Mouse (Mus musculus) retina, embryonic 14.5 days (tissue): Measurements from ENCODE around the gene Pcyox1.
"Not testable (repeated sequence)": the region's sequence is repeated elsewhere in the genome, so short reads cannot be mapped to it uniquely, and the experiment has no call there.

Experiments
- DNase-seq: peaks from one replicate; pipeline ENCODE4 v3.0.0-alpha.2; 2015; ENCODE audit warnings: low spot score

Pcyox1 gene

GRCm38 (mm10) chr6:86397257-86397980, 465 bp upstream of the Pcyox1 start:
- DNase-seq = no peak

- no peak for DNase-seq
Measured at GRCm38 (mm10) chr6:86395969-86396368, 985 bp downstream of the Pcyox1 start.

GRCm38 (mm10) chr6:86395021-86395420, 1.9 kb downstream of the Pcyox1 start:
- no peak for DNase-seq

- DNase-seq = no peak
Measured at GRCm38 (mm10) chr6:86394078-86394720, 2.8 kb downstream of the Pcyox1 start.

GRCm38 (mm10) chr6:86393187-86393586, 3.8 kb downstream of the Pcyox1 start:
- no peak for DNase-seq

GRCm38 (mm10) chr6:86391326-86391725, 5.6 kb downstream of the Pcyox1 start:
- no peak for DNase-seq

GRCm38 (mm10) chr6:86388461-86388860, 8.5 kb downstream of the Pcyox1 start:
- DNase-seq = no peak

GRCm38 (mm10) chr6:86387313-86387712, 9.6 kb downstream of the Pcyox1 start:
- DNase-seq = no peak

GRCm38 (mm10) chr6:86385362-86386104, 11.4 kb downstream of the Pcyox1 start:
- DNase-seq = no peak

GRCm38 (mm10) chr6:86384692-86385091, 12.3 kb downstream of the Pcyox1 start:
- DNase-seq = no peak

- no peak for DNase-seq
Measured at GRCm38 (mm10) chr6:86383370-86383769, 13.6 kb downstream of the Pcyox1 start.

GRCm38 (mm10) chr6:86382551-86382950, 14.4 kb downstream of the Pcyox1 start:
- DNase-seq = no peak

- not testable (repeated sequence) for DNase-seq
Measured at GRCm38 (mm10) chr6:86380112-86380511, 16.8 kb downstream of the Pcyox1 start.

- DNase-seq = no peak
Measured at GRCm38 (mm10) chr6:86378341-86378740, 18.6 kb downstream of the Pcyox1 start.

- DNase-seq = no peak
Measured at GRCm38 (mm10) chr6:86373556-86373955, 23.4 kb downstream of the Pcyox1 start.

GRCm38 (mm10) chr6:86371950-86372516, 24.9 kb downstream of the Pcyox1 start:
- DNase-seq = no peak

- peak; percentile 98 for DNase-seq
Measured at GRCm38 (mm10) chr6:86371340-86371911, 25.5 kb downstream of the Pcyox1 start.

GRCm38 (mm10) chr6:86370764-86371339, 26.1 kb downstream of the Pcyox1 start, which contains the start of gene Snrpg:
TSS of gene Snrpg (plus strand) at chr6:86371304.
- no peak for DNase-seq

- DNase-seq = peak; percentile 28
Measured at GRCm38 (mm10) chr6:86370093-86370713, 26.8 kb downstream of the Pcyox1 start.

- DNase-seq = no peak
Measured at GRCm38 (mm10) chr6:86368479-86368878, 28.5 kb downstream of the Pcyox1 start.

- no peak for DNase-seq
Measured at GRCm38 (mm10) chr6:86366853-86367249, 30.1 kb downstream of the Pcyox1 start.
